ENCODE assay signal across 8 mouse cellular contexts in the genomic region with DNA sequence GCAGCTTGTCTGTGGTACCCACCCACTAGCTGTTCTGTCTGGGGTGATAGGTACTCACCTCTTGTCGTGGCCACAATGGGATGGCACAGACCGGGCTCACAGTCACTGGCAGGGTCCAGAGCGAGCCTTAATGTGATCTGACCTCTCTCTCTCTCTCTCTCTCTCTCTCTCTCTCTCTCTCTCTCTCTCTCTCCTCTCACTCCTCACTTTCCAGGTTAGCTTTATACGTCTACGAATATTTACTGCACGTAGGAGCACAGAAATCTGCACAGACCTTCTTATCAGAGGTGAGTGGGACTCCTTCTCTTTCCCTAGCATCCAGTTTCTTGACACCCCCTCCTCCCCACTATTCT. TPM values are rescaled to one million over a fixed set of nuclear protein-coding genes. Genes with fewer than 3 reads are reported as not detected.
A peak's percentile ranks its signal among the peaks of the same experiment; 100 is the strongest.
DNase-seq lines count a peak whose midpoint lies in the region; ATAC-seq and TF ChIP-seq lines count a peak whose summit lies in the region.

No protein-coding gene starts in this region.

- ATAC-seq in neural tube, embryonic 11.5 days (ENCODE audit: insufficient read depth, low FRiP score, low TSS enrichment): no peak
- ATAC-seq in limb, embryonic 14.5 days (ENCODE audit: low FRiP score, low read depth): no peak
- no peak for ATAC-seq in stomach, embryonic 14.5 days (ENCODE audit: insufficient number of reproducible peaks, insufficient read depth, low FRiP score, low read depth)

- peak overlapping the region; percentile 94 for H3K9ac ChIP-seq in neural tube, embryonic 11.5 days (ENCODE audit: low read length)
- peak overlapping the region; percentile 97 for H3K9ac ChIP-seq in limb, embryonic 14.5 days (ENCODE audit: low read depth, low read length, severe bottlenecking)
- H3K9ac ChIP-seq in stomach, embryonic 14.5 days (replicated peaks; ENCODE audit: low read depth, low read length): peak overlapping the region; percentile 99

- peaks cover 27% of the 10 kb centered on the region for H3K36me3 ChIP-seq in neural tube, embryonic 11.5 days (ENCODE audit: control insufficient read depth, insufficient read depth, low read length)
- peaks cover 46% of the 10 kb centered on the region for H3K36me3 ChIP-seq in limb, embryonic 14.5 days (ENCODE audit: control insufficient read depth, insufficient read depth, low read length)
- peaks cover 35% of the 10 kb centered on the region for H3K36me3 ChIP-seq in stomach, embryonic 14.5 days (ENCODE audit: control insufficient read depth, insufficient read depth, low read length)

- peak overlapping the region; percentile 92 for H3K4me3 ChIP-seq in neural tube, embryonic 11.5 days (ENCODE audit: low read depth, low read length)
- H3K4me3 ChIP-seq in limb, embryonic 14.5 days (replicated peaks; ENCODE audit: low read length): peak overlapping the region; percentile 100
- H3K4me3 ChIP-seq in stomach, embryonic 14.5 days (ENCODE audit: low read depth, low read length): peak overlapping the region; percentile 100

- WGBS in neural tube, embryonic 11.5 days: 3% methylated on average over 6 of the region's 6 CpGs
- under 1% methylated on average over 6 of the region's 6 CpGs for WGBS in limb, embryonic 14.5 days
- WGBS in stomach, embryonic 14.5 days: 4% methylated on average over 6 of the region's 6 CpGs

- intact Hi-C loops in gastrocnemius, postnatal 36 days (cut with DNase I): loop anchor here (5.0 kb wide), 1 partner anchor 250 kb away; no protein-coding TSS in a partner anchor

- H3K9me3 ChIP-seq in neural tube, embryonic 11.5 days (ENCODE audit: control insufficient read depth, low read length): no peaks in the 10 kb centered on the region
- H3K9me3 ChIP-seq in limb, embryonic 14.5 days (ENCODE audit: control insufficient read depth, low read length): no peaks in the 10 kb centered on the region
- H3K9me3 ChIP-seq in stomach, embryonic 14.5 days (ENCODE audit: control insufficient read depth, low read depth, low read length): no peaks in the 10 kb centered on the region

- H3K4me2 ChIP-seq in neural tube, embryonic 11.5 days (ENCODE audit: low read depth): peak overlapping the region; percentile 82
- H3K4me2 ChIP-seq in limb, embryonic 14.5 days (replicated peaks; ENCODE audit: low read depth, low read length, severe bottlenecking): peak overlapping the region; percentile 94
- H3K4me2 ChIP-seq in stomach, embryonic 14.5 days (replicated peaks; ENCODE audit: low read depth, low read length): peak overlapping the region; percentile 84

- no peaks in the 10 kb centered on the region for H3K27me3 ChIP-seq in neural tube, embryonic 11.5 days (ENCODE audit: control insufficient read depth, insufficient read depth, low read length)
- no peaks in the 10 kb centered on the region for H3K27me3 ChIP-seq in limb, embryonic 14.5 days (ENCODE audit: control insufficient read depth, insufficient read depth, low read length)
- no peaks in the 10 kb centered on the region for H3K27me3 ChIP-seq in stomach, embryonic 14.5 days (ENCODE audit: control insufficient read depth, insufficient read depth, low read length)

- no peak for TF ChIP-seq POLR2A in limb, embryonic 14.5 days (IDR thresholded peaks at IDR 0.05; ENCODE audit: borderline replicate concordance, extremely low read depth, insufficient read depth, insufficient read length)

- H3K27ac ChIP-seq in neural tube, embryonic 11.5 days (ENCODE audit: low read depth, low read length): peak overlapping the region; percentile 11; the same call in 1 of the 2 replicates
- H3K27ac ChIP-seq in limb, embryonic 14.5 days (replicated peaks; ENCODE audit: low read depth, low read length): peak overlapping the region; percentile 99; the same call in 1 of the 2 replicates
- no peak overlapping the region for H3K27ac ChIP-seq in stomach, embryonic 14.5 days (ENCODE audit: low read length)

- peaks cover 51% of the 10 kb centered on the region for H3K4me1 ChIP-seq in neural tube, embryonic 11.5 days (ENCODE audit: control insufficient read depth, insufficient read depth, low read length)
- H3K4me1 ChIP-seq in limb, embryonic 14.5 days (ENCODE audit: control insufficient read depth, insufficient read depth, low read length): peaks cover 42% of the 10 kb centered on the region
- H3K4me1 ChIP-seq in stomach, embryonic 14.5 days (ENCODE audit: control insufficient read depth, insufficient read depth, low read length): peaks cover 48% of the 10 kb centered on the region

- DNase-seq in embryo, embryonic 10.5 days (ENCODE audit: low spot score): peak; percentile 36
- no peak for DNase-seq in embryo, embryonic 11 days
- DNase-seq in neural tube, embryonic 11.5 days (ENCODE audit: low spot score): no peak
- DNase-seq in neural tube, embryonic 10.5 days (ENCODE audit: extremely low spot score, low spot score): no peak
- DNase-seq in limb, embryonic 14.5 days (ENCODE audit: low spot score): no peak
- DNase-seq in gastrocnemius, postnatal 36 days: no peak
- no peak for DNase-seq in layer of hippocampus, adult 9-10 months (ENCODE audit: low spot score)

RNA-seq across cellular contexts. Expression of a gene that starts 2.2 kb away (rescaled TPM):
- 142 and 145 TPM in 2 replicates for polyA plus RNA-seq in neural tube, embryonic 11.5 days (2014; fragmentation: Nextera tagmentation; extraction: Ambion mirVana)
- 191 and 202 TPM in 2 replicates for polyA plus RNA-seq in limb, embryonic 14.5 days (2012; rRNA removed)
- 94.3 and 115 TPM in 2 replicates for polyA plus RNA-seq in limb, embryonic 14.5 days (2014; fragmentation: Nextera tagmentation; extraction: Ambion mirVana)
- polyA plus RNA-seq in stomach, embryonic 14.5 days (2014; fragmentation: Nextera tagmentation; extraction: Ambion mirVana): 79.9 and 83.9 TPM in 2 replicates
- 10 to 100 TPM; 21.3 to 25.6 TPM for total RNA-seq in gastrocnemius, postnatal 36 days (2021)
